Mouse (Mus musculus) mouse embryonic stem cell (cell line): ENCODE data around the gene Nudt22.

ENCODE experiments used
- in situ Hi-C, 2 experiments: fragments of 300-500 bp; cut with MboI; formaldehyde crosslinking; loops; 1 replicate in 1 of 2; 3 replicates in 1 of 2; pipeline ENCODE4 v1.14.3; 2019 to 2020; ENCODE audit warnings: low sequenced_read_pairs in 2 of 2, low pct_unique_long_range_greater_than_20kb in 1 of 2, mixed read lengths in 1 of 2; ENCODE audit not compliant: unreplicated experiment in 1 of 2

The Nudt22 gene

GRCm38 (mm10) chr19:6980381-6981093 is 15.4 kb downstream of the Nudt22 start, which contains the start of gene Fkbp2:
Gene Fkbp2, minus strand, starts transcription at chr19:6980501.
- in situ Hi-C loops, result no loop called here

GRCm38 (mm10) chr19:6979486-6980380 is 16.2 kb downstream of the Nudt22 start:
- in situ Hi-C loops, result no loop called here

- in situ Hi-C loops, result no loop called here
These were observed 16.9 kb downstream of the Nudt22 start for GRCm38 (mm10) chr19:6979001-6979479.

DNA sequence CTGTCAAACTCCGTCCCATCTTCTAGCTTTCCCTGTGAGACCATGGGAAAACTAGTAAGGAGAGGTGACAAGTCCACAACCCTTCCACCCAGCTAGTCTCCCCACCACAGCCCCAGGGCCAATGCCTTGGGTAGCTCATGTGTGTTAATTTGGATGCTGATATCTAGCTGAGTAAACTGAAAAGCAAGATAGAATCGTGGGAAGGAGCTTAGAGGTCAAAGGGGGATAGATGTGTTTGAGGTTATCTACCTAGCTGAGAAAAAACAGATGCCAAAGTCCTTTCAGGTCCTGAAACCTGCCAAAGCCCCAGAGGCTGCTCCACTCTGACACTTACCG is 17.3 kb downstream of the Nudt22 start:
- in situ Hi-C loops, result no loop called here

- in situ Hi-C loops, result no loop called here
These were observed 17.9 kb downstream of the Nudt22 start for GRCm38 (mm10) chr19:6977759-6978638.

DNA sequence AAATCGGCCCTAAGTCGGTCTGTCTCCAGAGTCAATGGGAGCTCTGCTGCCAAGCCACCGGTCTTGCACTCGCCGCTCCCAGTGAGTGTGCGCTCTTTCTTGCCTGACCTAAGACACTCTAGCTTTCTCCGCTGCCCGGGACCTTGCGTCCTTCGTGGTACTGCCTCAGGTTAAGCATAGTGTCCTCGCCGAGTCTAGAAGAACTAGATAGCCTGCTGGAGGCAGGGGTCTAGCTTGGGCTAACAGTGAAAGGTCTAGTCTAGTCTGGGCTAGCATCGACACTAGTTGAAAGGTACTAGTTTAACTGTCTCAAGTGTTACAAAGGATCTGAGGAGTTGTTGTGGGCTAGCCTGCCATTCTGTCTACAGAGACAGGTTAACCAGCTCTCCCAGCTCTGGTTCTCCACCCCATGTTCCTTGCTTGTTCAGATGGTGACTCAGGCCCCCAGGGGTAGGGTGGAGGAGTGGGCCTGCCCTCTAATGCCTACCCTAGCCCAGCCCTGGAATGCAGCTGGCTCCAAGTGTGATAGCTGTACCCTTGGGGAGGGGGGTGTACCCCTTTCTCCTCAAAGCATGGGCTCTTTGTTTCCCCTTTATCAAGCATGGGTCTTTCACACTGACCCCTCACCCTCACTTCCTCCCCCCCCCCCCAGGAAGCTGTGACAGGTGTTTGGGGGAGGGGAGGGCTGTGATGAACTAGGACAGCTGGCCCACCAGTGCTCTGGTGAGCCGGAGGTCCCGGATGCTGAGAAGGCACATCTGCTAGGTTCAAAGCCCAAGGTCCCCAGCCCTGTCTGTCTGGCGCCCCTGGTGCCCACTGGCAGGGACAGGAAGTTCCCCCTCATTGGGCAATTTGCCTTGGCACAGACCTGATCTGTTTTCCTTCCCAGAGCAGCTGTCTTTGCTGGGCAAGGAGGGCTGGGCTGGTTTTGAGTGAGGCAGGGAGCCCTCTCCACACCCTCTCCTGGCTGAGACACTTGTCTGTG is 20.1 kb downstream of the Nudt22 start, which contains the start of gene Plcb3:
TSS of gene Plcb3 (minus strand) at position 934 of the 985 bp plus-strand sequence.
- in situ Hi-C loops, result no loop called here

GRCm38 (mm10) chr19:6974211-6975205 is 21.4 kb downstream of the Nudt22 start, which contains the start of gene Ppp1r14b:
Gene Ppp1r14b, plus strand, starts transcription at chr19:6974968.
- in situ Hi-C loops, result no loop called here

- in situ Hi-C loops, result no loop called here
These were observed 22.2 kb downstream of the Nudt22 start for GRCm38 (mm10) chr19:6973581-6974190.

- in situ Hi-C loops, result no loop called here
These were observed 23.5 kb downstream of the Nudt22 start for GRCm38 (mm10) chr19:6972247-6972917.

DNA sequence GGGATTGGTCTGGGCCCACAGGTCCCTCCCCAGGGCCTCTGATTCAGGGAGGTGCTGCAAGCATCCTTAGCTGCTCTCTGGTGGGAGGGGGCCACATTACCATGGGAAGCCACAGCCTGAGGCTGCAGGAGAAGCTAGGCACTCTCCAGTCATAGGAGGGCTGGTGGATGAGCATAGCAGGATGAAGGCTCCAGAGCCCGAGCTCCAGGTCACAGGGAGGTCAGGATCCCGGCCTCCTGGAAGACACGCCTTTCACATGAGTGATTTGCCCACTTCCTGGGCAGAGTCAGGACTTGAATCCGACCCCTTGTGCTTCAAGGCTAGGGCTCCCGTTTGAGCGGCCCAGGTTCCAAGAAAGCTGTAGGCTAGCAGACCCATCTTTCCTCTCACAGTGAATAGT is 24.3 kb downstream of the Nudt22 start:
- in situ Hi-C loops, result no loop called here

DNA sequence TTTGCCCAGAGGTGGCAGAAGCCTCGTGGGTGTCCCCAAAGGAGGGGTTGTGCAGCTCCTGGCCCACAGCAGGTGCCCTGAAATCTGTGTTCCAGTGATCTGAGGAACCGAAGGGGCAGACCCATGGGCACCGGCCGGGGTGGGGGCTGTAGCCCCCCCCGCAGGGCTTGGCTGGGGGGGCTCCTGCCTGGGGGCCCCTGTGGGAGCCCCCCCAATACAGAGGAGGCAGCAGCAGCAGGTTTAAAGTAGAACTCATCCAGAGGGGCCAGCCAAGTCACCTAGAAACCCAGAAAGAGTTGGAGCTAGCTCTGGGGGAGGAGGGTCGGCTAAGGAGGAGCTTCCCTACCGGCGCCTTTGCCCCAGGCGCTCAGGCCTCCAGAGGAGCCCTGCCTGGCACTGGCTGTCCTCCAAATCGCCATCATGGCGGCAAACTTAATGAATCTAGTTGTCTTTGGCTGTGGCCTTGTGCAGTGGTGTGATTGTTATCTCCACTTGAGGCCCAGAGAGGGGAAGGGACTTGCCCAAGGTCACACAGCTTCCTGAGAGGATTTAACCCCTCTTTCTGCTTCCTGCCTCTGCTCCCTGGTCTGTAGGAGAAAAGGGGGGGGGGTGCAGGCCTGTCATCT is 25.3 kb downstream of the Nudt22 start:
- in situ Hi-C loops, result no loop called here

DNA sequence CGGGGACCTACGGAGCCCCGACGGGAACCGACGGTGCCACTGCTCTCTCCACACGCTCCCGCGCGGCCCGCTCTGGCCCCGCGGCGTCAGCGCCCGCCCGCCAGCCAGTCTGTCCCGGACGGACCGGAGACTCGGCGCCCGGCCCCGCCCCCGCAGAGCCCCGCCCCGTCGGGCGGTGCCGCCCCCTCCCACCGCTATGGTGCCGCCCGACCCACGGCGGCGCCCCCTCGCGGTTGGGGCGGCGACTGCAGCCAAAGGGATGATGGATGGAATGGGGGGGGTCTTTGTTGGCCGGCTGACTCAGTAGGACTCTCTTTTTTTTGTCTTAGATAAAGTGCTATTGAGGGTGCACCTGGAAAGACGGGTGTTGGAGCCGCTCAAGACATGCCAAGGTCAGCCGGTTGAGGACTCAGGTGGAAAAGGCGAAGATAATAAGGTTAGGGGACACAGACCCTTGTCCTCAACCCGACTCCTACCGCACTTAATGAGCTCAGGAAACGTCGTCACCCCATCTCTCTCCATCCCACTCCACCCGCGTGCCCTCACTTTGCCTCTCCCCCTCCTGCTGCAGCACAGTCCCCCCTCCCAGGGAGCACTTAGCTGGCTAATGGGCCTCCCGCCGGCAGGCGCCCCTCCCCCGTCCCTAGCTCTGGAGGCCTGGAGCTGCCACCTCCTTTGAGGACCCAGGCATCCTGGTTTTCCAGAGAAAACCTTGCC is 26.1 kb downstream of the Nudt22 start:
- in situ Hi-C loops, result no loop called here

DNA sequence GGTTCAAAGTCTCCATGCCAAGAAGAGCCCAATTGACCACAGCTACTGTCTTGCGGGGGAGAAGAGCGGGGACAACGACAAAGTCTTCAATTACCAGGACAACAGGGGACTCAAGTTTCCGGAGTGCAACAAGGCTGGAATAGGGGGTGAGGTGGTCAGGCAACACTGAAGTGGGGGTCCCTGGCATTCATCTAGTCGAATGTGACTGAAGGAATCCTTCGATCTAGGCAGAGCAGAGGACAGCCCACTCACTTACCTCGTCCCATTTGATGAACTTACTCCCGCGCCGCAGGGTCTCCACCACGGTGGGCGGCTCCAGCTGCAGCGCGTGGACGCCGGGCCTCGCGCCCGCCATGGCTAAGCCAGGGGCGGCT is 26.6 kb downstream of the Nudt22 start:
- in situ Hi-C loops, result no loop called here

- in situ Hi-C loops, result no loop called here
These were observed 27.2 kb downstream of the Nudt22 start for GRCm38 (mm10) chr19:6968491-6969271.
